Mouse (Mus musculus) olfactory bulb, adult 2 months (tissue): Measurements from ENCODE around the gene Exoc6.

Experiments
- CTCF ChIP-seq: fragments of 200-500 bp; IDR thresholded peaks from 2 replicates; pipeline ENCODE4 v1.5.1; 2012; ENCODE audit warnings: low read depth, mild to moderate bottlenecking, low read length, moderate library complexity; ENCODE audit not compliant: insufficient read depth
- POLR2A ChIP-seq: fragments of 200-500 bp; IDR thresholded peaks from 2 replicates; pipeline ENCODE4 v1.6.1; 2012; ENCODE audit warnings: mild to moderate bottlenecking, low read depth, low read length, moderate library complexity; ENCODE audit not compliant: insufficient read depth

GRCm38 (mm10) chr19:37612893-37613292, 62.7 kb downstream of the Exoc6 start:
- TF ChIP-seq CTCF (no peak), POLR2A (no peak)
